Mouse (Mus musculus): Measurements from ENCODE around the gene Dusp9. TPM values are rescaled to one million over a fixed set of nuclear protein-coding genes. Genes with fewer than 3 reads are reported as not detected.

Gene Dusp9
- total RNA-seq, 2 experiments from 2014 or later: 0.85 to 1.0 TPM

- DNase-seq (ENCODE audit: low spot score in 2 of 2): no peak
Observed at GRCm38 (mm10) chrX:73660284-73660665, 21.1 kb downstream of the Dusp9 start.

GRCm38 (mm10) chrX:73663143-73663542 lies 23.9 kb downstream of the Dusp9 start:
- DNase-seq (ENCODE audit: low spot score in 2 of 2): no peak

GRCm38 (mm10) chrX:73672031-73672431 lies 32.8 kb downstream of the Dusp9 start:
- peak in 1 of 2 experiments; percentile 35 for DNase-seq (ENCODE audit: low spot score in 2 of 2)

GRCm38 (mm10) chrX:73672879-73673618 lies 33.8 kb downstream of the Dusp9 start, which contains the start of gene Slc6a8:
Gene Slc6a8 (plus strand): TSS chrX:73673150.
- peak; percentile 36 to 61 for DNase-seq (ENCODE audit: low spot score in 2 of 2)

- DNase-seq (ENCODE audit: low spot score in 2 of 2): no peak
Observed at GRCm38 (mm10) chrX:73673619-73673967, 34.4 kb downstream of the Dusp9 start.

- DNase-seq (ENCODE audit: low spot score in 2 of 2): peak in 1 of 2 experiments; percentile 28
Observed at GRCm38 (mm10) chrX:73673968-73674661, 34.9 kb downstream of the Dusp9 start.

- DNase-seq (ENCODE audit: low spot score in 2 of 2): no peak
Observed at GRCm38 (mm10) chrX:73675231-73675630, 36.0 kb downstream of the Dusp9 start.

GRCm38 (mm10) chrX:73676668-73677067 lies 37.4 kb downstream of the Dusp9 start:
- no peak for DNase-seq (ENCODE audit: low spot score in 2 of 2)

- DNase-seq (ENCODE audit: low spot score in 2 of 2): no peak
Observed at GRCm38 (mm10) chrX:73684156-73684555, 44.9 kb downstream of the Dusp9 start.

GRCm38 (mm10) chrX:73684978-73685377 lies 45.8 kb downstream of the Dusp9 start:
- no peak for DNase-seq (ENCODE audit: low spot score in 2 of 2)

GRCm38 (mm10) chrX:73685629-73686028 lies 46.4 kb downstream of the Dusp9 start:
- no peak for DNase-seq (ENCODE audit: low spot score in 2 of 2)

GRCm38 (mm10) chrX:73690917-73691629 lies 51.9 kb downstream of the Dusp9 start:
- DNase-seq (ENCODE audit: low spot score in 2 of 2): peak; percentile 35 to 45

Other genes with a start within 250 kb of the Dusp9 start
- gene Gm18336, start 240.7 kb upstream of the Dusp9 start, total RNA-seq (2021): not detected
- gene Zfp92, start 228.3 kb upstream of the Dusp9 start, total RNA-seq (2021): 1 to 10 TPM; 2.1 to 3.0 TPM
- not detected for gene Trex2, start 204.1 kb upstream of the Dusp9 start, total RNA-seq (2021)
- gene Haus7, start 180.4 kb upstream of the Dusp9 start, total RNA-seq (2021): 10 to 100 TPM; 10.5 to 11.3 TPM
- gene Bgn, start 155.8 kb upstream of the Dusp9 start, total RNA-seq (2021): 10 to 100 TPM; 26.1 to 34.2 TPM
- 100 to 1,000 TPM; 134 to 136 TPM for gene Atp2b3, start 136.3 kb upstream of the Dusp9 start, total RNA-seq (2021)
- gene Pnck, start 20.7 kb downstream of the Dusp9 start, total RNA-seq (2021): 100 to 1,000 TPM; 108 to 118 TPM
- 100 to 1,000 TPM in 1 of 2 experiments, 10 to 100 TPM in 1; 93.6 to 111 TPM for gene Slc6a8, start 33.7 kb downstream of the Dusp9 start, total RNA-seq (2021)
- gene Bcap31, start 76.8 kb downstream of the Dusp9 start, total RNA-seq (2021): 10 to 100 TPM; 69.6 to 70.9 TPM
- 10 to 100 TPM; 15.7 to 16.1 TPM for gene Abcd1, start 77.2 kb downstream of the Dusp9 start, total RNA-seq (2021)
- 10 to 100 TPM; 21.9 to 23.5 TPM for gene Plxnb3, start 117.7 kb downstream of the Dusp9 start, total RNA-seq (2021)
- gene Srpk3, start 135.0 kb downstream of the Dusp9 start, total RNA-seq (2021): 1 to 10 TPM; 7.0 to 7.8 TPM
- gene Idh3g, start 147.5 kb downstream of the Dusp9 start, total RNA-seq (2021): 100 to 1,000 TPM; 166 TPM
- gene Ssr4, start 147.6 kb downstream of the Dusp9 start, total RNA-seq (2021): 100 to 1,000 TPM; 100 to 103 TPM
- 100 to 1,000 TPM in 1 of 2 experiments, 10 to 100 TPM in 1; 94.8 to 104 TPM for gene Pdzd4, start 185.6 kb downstream of the Dusp9 start, total RNA-seq (2021)